Mouse (Mus musculus): ENCODE results near the gene Phrf1. TPM values are rescaled to one million over a fixed set of nuclear protein-coding genes. Genes with fewer than 3 reads are reported as not detected.

Phrf1 gene
- total RNA-seq (2022), result 10 to 100 TPM; 26.2 to 38.2 (median 31.9) TPM

DNA sequence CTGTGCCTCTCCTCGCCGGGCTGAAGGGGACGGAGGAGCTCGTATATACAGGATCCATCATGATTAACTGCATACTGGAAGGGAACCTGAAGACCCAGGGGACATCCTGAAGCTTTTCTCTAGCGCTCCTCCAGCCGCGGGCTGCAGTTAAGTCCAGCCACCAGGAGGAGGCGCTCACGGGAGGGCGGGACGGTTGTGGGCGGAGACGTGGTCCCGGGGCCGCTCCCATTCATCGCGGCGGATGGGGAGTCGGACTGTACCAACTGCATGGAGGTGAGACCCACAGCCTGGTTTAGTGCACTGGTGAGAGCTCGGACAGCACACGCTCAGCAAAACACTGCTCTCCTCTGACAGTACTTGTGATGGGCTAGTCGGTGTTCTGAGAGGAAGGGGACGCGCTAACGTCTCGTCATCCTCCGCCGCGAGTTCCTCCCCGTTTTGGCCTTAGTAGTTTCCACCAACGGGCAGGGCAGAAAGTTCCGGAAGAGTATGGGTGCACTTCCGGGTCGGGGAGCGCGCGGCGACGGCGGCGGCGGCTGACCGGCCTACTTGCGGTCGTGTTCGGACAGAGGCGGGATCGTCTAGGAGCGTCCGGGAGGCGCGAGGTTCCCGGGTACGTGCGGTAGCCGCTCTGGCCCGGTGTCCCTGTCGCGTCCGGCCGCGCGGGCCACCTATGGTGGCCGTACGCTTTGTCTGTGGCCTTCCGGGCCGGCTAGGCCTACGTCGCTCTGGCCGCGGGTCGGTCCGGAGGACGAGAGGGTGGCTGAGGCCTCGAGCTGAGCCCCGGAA lies at the start of gene Phrf1:
Phrf1 (plus strand) TSS at position 506 of the 789 bp plus-strand sequence.
- peak; percentile 89 for DNase-seq (ENCODE audit: low spot score)

DNA sequence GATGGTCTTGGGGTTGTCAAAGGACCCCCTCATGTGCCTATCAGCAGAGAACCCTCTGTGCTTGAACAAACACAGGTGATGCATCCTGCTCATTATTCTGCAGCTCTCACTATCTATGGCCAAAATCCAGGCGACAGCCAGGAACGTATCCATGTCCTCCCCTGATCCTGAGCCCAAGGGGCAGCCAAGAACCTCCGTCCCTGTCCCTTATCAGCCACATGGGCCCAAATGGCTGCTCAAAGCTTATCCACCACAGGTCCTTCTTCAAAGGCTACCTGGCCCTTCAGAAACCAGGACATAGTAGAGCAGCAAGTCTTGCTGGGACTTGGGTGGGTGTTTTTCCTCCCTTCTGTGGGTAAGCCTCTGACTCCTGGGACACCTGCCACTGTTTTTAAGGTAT lies 40.4 kb upstream of the Phrf1 start:
- DNase-seq (ENCODE audit: low spot score), result no peak

DNA sequence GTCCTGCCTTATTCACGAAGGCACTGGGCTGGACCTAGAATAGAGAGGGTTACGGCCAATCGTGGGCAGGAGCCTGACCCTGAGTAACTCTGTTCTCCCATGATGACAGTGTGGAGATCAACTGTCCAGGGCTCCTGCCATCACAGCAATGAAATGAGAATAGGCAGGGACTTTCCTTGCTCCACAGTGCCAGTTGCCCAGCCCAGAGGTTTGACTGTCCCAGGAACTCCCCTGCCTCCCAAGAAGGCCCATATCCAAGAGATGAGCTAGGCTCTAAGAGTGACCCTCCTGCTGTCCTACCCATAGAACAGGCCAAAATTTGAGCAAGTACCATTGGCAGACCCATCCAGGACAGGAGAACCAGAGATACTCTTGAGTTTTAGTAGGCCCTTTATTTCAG lies 39.9 kb upstream of the Phrf1 start:
- no peak for DNase-seq (ENCODE audit: low spot score)

DNA sequence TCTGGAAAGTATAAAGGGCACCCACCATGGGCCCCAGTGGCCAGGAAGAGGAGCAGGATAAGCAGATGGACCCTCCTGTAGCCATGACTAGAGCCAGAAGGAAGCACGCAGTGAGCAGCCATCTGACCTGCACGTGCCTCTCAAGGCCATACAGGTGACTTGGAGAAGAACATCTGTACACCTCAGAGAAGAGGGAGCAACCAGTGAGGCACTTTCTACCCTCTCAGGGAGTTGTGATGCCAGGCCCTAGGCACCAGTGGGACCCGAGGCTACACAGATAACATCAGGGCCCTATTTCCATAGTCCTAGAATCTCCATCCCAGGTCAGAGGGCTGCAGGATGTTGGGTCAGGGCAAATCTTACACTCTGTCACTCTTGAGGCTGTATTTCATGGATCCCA lies 38.4 kb upstream of the Phrf1 start:
- DNase-seq (ENCODE audit: low spot score), result no peak

DNA sequence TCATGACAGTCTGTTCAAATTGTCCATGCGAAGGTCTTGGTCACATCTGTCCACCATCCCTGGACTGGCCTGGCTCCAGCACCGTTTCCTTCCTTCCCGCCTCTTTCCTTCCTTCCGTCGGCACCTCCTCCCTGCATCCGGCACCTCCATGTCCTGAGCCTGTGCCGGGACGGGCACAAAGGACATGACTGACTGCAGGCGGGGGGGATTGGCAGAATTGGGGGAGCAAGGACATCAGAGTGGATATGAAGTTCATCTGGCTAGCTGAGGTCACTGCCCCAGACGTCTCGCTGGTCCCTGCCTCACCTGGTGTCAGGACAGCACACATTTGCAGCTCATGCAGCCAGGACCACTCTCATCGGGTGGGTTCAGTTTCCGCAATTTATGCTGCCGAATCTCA lies 37.5 kb upstream of the Phrf1 start:
- peak; percentile 49 for DNase-seq (ENCODE audit: low spot score)

DNA sequence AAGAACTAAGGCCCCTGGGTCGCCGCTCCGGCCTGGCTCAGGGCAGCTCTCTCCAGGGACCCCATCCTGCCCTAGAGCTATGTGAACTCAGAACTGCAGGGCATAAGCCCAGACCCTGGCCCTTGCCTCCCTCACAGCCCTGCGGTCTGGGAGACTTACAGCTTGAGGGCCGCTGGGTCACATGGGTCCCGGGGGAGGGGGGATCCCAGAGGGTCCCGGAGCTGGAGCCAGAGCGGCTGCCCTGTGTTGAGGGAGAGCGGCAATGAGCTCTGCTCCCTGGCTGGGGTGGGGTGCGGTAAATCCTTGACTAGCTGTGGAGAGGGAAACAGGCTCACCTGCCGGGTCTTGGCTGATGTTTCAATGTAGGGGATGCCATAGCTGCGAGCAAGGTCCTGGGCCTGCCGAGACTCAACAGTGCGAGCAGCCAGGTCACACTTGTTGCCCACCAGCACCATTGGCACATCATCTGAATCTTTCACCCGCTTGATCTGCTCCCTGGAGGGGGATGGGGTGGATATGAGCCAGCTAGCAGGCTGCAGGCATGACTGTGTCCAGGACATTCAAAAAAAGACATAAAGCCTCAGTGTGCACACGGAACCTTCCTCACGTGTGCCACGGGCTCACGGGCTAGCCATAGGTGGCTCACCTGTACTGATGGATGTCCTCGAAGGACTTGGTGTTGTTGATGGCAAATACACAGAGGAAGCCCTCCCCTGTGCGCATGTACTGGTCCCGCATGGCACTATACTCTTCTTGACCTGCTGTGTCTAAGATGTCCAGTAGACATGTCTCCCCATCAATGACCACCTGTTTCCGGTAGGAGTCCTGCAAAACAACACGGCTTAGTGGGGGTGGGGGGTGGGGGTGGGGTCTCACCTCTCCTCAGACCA lies 36.5 kb upstream of the Phrf1 start:
- DNase-seq (ENCODE audit: low spot score), result no peak

DNA sequence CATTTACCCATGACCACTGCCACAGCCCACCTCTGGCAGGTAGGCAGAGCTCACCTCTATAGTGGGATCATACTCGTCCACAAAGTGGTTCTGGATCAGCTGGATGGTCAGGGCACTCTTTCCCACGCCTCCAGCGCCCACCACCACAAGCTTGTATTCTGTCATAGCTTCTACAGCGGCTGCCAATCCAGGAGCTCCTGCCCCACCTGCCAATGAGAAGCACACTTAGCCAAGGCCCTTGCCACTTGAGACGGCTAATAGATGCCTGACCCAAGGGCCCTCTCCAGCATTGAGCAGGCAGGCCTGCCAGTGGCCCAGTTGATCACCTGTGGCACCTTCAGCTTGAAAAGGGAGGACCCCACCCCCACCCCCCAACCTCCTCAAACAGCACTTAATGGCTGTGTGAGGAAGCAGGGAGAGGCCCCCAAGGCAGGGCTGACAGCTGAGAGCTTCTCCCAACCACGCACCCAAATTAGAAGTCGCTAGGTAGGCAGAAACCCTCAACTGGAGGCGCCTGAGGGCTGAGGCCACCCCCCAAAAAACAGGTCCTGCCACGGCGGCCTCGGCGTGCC lies 35.7 kb upstream of the Phrf1 start:
- no peak for DNase-seq (ENCODE audit: low spot score)

DNA sequence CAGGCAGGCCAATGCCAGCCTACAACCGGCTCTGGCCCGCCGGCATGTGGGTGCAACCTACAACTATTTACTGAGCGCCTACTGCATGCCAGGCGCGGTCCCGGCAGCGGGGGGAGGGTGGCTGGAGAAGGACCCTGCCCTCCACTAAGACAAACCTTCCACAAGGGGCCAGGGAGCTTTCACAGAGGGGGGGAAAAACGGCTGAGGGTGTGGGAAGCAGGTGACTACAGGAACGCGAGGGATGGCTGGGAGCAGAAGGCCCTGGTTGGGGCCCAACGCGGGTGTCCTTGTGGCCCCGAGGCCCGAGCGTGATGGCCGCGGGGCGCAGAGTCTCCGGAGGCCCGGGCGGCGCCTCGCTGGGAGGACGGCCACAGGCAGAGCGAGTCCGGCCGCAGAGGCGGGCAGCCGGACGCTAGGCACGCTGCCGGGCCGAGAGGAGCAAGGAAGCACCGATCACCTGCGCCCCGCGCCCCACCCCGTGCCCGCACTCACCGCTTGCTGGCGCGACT lies 35.2 kb upstream of the Phrf1 start:
- no peak for DNase-seq (ENCODE audit: low spot score)

DNA sequence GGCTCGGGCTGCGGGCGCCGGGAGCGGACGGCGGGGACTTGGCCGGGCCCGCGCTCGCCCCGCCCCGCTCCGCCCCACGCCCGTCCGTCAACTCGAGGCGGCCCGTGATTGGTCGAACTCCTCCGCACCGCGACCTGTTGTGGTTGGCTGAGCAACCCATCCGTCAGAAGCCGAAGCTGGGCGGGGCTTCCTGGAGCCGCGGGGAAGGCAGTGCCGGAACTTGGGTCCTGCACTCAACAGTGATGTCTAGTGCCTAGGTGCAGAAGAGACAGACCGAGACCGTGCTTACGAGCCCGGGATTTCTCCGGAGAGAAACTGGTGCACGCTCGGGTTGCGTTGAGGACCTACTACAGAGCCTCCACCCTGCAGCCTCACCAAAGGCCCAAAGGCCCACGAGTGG lies 34.6 kb upstream of the Phrf1 start, which contains the start of the genes Hras and Lrrc56:
Hras (minus strand) TSS at position 58 of the 400 bp plus-strand sequence.
Lrrc56 (plus strand) TSS at position 210 of the 400 bp plus-strand sequence.
- DNase-seq (ENCODE audit: low spot score), result peak; percentile 97

DNA sequence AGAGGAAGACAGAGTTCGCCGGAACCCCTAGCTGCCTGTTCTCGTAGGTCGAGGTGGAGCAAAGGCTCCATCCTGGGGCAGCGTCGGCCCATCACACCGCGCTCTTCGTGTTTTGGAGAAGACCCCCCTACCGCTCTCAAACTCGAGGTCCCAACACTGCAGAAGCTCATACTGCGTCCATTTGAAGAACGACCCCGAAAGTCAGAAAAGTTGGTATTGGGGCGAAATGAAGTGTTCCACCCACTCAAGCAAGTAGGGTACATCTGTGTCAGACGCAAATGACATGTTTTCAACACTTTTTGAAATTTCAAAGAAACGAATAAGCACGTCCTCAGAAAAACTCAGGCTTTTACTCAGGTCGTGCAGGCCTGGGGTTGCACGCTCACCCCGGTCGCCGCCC lies 34.2 kb upstream of the Phrf1 start:
- no peak for DNase-seq (ENCODE audit: low spot score)

DNA sequence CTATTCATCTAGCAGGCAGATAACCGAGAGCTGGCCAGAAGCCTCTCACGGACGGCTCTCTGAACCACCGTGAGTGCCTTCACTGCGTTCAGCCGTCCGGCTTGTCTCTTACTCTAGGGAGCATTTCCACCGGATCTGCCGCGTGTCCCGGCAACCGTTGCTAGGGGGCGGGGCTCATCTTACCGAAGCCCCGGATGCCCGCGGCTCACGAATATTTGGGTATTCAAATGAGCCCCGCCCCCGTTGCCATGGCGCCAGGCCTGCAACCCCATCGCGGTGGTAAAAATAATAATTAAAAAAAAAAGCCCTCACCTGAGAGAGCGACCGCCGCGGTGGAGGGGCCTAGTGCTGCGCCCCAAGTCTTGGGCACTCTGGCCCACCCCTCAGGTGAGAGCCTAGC lies 33.8 kb upstream of the Phrf1 start:
- peak; percentile 80 for DNase-seq (ENCODE audit: low spot score)

DNA sequence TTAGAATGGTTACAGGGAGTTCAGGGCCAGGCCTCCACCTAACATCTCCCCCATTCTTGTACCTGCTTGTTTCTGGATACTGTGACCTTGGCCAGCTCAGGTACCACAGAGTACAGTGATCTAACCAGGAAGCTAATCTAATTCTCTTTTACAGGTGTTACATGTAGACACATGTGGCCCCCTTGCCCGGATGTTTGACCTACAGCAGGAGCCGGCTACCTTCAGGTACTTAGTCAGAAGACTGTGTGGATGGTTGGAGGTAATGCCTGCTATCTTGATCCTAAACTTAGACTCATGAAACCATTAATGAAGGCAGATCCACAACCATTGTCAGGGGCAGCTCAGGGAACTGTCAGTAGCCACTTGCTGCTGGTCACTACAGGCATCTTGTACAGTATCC lies 32.8 kb upstream of the Phrf1 start:
- DNase-seq (ENCODE audit: low spot score), result no peak

DNA sequence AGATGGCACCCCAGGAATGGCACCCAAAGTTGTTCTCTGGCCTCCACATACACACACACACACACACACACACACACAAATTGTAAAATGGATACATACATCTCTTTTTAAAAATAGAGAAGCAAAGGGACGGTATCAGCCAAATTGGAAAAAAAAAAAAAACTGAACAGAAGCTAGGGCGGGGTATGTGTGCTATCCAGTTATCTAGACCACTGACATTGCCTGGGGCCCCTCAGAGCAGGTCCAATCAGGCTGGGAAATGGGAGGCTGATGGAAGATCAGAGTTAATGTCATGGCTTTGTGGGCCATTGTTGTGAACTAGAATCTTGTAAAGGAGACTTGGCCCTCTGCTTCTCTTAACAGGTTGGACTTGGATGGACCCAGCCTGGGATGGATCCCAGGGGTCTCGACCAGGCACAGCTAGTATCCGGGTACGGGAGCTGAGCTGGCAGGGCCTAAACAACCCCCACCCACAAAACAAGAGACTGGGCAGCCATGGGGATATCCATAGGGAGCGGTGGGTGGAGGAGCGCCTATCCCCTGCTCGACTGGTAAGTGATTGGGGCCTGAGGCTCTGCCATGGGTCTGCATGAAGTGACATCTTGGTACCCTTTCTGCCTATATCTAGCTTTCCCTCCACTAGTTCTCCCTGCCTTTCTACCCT lies 31.8 kb upstream of the Phrf1 start:
- DNase-seq (ENCODE audit: low spot score), result no peak

DNA sequence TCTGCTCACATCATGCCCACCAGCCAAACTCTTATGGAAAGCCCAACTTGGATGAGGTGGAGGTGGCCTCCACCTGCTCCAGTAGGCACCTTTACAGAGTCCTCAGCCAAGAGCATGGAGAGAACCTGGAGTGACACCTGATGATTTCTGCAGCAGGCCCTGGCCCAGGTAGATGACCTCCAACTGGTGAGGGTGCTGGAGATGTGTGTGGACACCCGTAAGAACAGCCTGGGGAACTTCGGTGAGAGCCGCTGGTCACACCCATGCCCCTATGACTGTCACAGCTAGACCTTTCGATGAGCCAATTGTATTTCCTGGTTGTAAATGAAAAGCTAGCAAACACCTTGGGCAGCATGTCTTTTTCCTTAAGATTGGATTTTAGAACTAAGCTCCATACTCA lies 30.5 kb upstream of the Phrf1 start:
- DNase-seq (ENCODE audit: low spot score), result no peak

DNA sequence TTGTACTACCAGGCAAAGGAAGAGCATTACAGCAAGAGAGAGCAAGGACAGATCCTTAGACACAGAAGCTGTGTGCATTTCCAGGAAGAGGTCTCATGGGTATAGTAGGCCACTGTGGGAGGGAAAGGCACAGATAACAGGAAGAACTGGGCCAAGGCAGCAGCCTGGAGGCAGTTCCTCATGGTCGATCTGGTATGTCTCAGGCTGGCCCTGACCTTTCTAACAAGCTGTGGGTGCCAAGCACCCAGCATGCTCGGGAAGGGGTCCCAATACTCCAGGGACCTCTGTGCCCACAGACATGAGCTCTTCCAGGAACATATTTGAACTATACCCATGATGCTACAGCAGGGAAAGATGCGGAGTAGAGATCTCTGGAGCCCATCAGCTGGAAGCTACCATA lies 24.0 kb upstream of the Phrf1 start:
- no peak for DNase-seq (ENCODE audit: low spot score)

DNA sequence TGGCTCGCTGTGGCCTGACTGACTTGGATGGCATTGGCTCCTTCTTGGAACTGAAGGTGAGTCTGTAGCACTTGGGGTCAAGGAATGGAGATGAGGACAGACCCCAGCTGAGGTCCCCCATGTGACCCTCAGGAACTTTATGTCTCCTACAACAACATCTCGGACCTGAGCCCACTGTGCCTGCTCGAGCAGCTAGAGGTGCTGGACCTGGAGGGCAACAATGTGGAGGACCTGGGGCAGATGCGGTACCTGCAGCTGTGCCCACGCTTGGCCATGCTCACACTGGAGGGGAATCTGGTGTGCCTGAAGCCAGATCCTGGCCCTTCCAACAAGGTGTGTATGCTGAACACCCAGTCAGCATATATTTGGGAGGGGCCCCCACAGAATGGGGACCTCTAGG lies 23.1 kb upstream of the Phrf1 start:
- no peak for DNase-seq (ENCODE audit: low spot score)

DNA sequence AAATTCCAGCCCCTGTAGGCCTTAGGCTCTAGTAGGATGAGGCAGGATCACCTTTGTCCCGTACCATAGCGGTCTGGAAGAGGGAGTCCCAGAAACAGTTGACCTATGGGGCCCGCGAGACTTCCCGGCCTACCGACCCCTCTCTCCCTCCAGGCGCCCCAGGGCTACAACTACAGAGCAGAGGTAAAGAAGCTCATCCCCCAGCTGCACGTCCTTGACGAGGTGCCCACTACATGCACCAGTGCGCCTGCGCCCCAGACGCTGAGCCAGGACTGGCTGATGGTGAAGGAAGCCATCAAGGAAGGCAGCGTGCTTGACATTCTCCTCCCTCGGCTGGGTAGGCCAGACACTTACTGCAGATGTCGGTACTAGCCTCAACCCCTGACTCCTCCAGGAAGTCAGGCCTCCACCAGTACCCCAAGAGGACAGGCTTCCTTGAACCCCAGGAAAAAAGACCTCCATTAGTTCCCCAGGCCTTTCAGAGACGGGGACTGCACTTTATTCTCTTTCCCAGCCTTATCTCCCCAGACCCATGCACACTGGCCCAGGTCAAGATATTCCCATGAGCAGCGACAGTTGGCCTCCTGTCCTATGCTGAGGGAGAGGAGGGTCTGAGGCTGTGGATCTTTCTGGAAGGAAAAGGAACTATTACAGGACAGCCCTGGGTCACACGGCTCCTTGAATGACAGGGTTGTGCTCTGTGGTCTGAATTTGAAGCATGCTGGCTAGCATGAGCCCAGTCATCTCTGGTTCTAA lies 22.2 kb upstream of the Phrf1 start:
- DNase-seq (ENCODE audit: low spot score), result no peak

DNA sequence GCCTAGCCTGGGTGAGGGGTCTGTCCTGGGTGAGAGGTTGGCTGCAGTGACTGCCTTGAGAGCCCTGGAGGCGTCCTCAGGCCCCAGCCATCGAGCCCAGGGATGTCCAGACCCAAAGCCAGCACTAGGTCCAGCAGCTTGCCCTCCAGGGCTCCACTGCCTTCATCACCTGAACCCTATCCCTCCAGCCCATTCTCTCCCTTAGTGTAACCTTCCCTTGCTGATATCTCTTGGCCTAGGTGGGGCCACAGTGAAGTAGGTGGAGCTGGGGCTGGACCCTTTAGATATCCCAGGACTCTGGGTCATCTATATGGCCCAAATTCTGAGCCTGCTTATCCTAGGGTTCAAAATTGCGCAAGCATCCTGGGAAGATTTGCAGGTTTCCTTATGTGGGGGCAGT lies 19.1 kb upstream of the Phrf1 start:
- no peak for DNase-seq (ENCODE audit: low spot score)

DNA sequence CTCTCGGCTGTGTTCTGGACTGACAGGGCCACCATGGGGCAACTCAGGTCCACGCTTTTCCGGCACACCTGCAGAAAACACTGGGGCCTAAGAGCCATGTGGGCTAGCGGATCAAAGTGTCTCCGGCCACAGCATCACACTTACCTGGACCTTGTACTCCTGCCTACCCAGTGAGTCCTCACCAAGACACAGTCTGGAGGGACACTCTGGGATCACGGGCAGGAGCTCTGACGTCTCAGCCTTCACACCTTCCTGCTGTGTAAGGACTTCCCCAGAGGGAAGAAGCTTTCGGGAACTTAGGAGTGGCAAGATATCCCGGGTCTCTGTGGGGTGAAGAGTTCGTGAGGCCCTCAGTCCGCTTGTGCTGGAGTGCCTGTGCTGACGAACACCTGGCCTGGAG lies 18.4 kb upstream of the Phrf1 start:
- DNase-seq (ENCODE audit: low spot score), result no peak

DNA sequence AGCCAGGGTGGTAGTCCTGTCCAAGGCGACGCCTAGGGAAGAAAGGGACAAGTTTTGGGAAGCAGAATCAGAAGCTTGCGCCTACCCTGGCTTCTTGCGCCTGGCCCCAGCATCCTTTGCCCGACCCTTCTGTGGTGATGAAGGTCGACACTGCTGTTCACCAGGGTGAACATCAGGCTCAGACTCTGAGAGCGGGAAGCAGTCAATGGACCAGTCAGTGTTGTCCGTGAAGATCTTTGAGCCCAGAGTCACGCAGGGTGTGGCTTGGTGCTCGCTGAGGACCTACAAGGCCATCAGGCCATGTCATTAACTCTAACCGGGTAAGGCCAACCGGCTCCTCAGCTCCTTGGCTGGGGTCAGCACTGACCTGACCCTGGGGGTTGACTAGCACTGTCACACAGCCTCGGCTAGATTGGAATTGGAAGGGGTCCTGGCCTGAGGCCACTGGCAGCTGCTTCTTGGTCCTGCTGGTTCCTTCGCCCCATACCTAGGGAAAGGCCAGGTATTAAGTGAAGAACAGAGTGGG lies 17.9 kb upstream of the Phrf1 start:
- no peak for DNase-seq (ENCODE audit: low spot score)

DNA sequence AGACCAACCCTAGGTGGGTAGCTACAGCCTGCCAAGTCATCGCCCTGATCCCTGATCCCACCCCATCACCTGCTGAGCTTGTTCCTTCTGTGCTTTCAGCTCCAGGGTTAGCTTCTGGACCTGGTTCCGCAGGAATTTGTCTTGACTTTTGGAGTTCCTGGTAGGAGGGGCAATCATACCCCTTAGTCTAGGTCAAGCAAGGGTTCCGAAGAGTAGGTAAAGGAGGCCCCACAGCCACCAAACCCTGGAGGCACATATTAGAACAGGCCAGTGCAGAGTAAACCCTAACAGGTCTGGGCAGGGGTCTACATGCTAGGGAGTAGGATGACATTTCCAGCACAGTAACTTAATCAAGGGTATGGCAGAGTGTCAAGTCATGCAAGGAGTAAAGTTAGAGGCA lies 15.5 kb upstream of the Phrf1 start:
- no peak for DNase-seq (ENCODE audit: low spot score)
